Mouse (Mus musculus) forebrain, embryonic 15.5 days (tissue): ENCODE measurements around the gene Snx4. TPM values are rescaled to one million over a fixed set of nuclear protein-coding genes. Genes with fewer than 3 reads are reported as not detected.

ENCODE experiments used
- polyA plus RNA-seq: library from polyadenylated mRNA; unstranded; fragments of >200 nt; fragmentation: Nextera tagmentation; extraction: Ambion mirVana; gene quantifications from 2 replicates; pipeline ENCODE4 v1.2.1, GENCODE M21; 2015

Gene Snx4
- polyA plus RNA-seq, 1 experiment from 2014 or later, result 79.4 TPM

Other genes with a start within 250 kb of the Snx4 start
- gene Iqcg, start 195.2 kb upstream of the Snx4 start, polyA plus RNA-seq, result 3.1 and 4.7 TPM in 2 replicates
- 534 and 571 TPM in 2 replicates for gene Rpl35a, start 195.0 kb upstream of the Snx4 start, polyA plus RNA-seq
- gene Lmln, start 188.9 kb upstream of the Snx4 start, polyA plus RNA-seq, result 3.3 and 3.7 TPM in 2 replicates
- 20.3 and 22.0 TPM in 2 replicates for gene Osbpl11, start 66.4 kb upstream of the Snx4 start, polyA plus RNA-seq
- gene Zfp148, start 129.4 kb downstream of the Snx4 start, polyA plus RNA-seq, result 68.6 and 77.3 TPM in 2 replicates